Mouse (Mus musculus) erythroblast, embryonic 14.5 days (primary cell): ENCODE data around the gene Rab9b.

ENCODE experiments used
- GATA1 ChIP-seq: IDR thresholded peaks from 2 replicates; pipeline ENCODE4 v1.6.1; 2012; ENCODE audit warnings: low read length, inconsistent platforms, mixed read lengths
- TAL1 ChIP-seq: IDR thresholded peaks from 3 replicates; pipeline ENCODE4 v1.6.1; 2012; ENCODE audit warnings: low read length, inconsistent platforms, mixed read lengths

GRCm38 (mm10) chrX:136850300-136850699 lies 18.3 kb downstream of the Rab9b start:
- no peak for TF ChIP-seq TAL1
- TF ChIP-seq GATA1 = no peak
